Mouse (Mus musculus): ENCODE data around the gene Odf3b.

DNA sequence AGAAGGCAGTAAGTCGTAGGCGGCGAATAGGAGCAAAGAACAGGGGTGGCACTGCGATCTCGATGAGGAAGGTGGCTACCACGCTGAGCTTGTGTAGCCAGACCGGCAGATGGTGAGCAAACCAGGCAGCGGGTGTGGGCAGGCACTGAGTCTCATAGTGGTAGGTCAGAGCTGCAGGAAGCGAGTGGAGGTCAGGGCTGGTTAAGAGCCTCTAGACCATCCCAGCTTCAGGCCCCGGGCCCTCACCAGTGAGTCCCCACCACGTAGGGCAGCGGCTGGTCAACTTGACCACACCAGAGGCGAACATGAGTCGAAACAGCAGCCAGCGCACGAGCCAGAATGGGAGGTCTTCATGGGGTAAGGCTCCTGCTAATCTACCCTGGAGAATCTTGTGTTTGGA lies 25.2 kb downstream of the Odf3b start:
- no peak for TF ChIP-seq CTCF (IDR thresholded peaks at IDR 0.05; ENCODE audit: low read depth)
- TF ChIP-seq EP300 (IDR thresholded peaks at IDR 0.05; ENCODE audit: low read depth) = no peak
